Mouse (Mus musculus): ENCODE results near the gene Ttc23l.

- TF ChIP-seq CTCF (IDR thresholded peaks at IDR 0.05 in 2 of 3, conservative IDR thresholded peaks at IDR 0.05 in 1 of 3; ENCODE audit: control insufficient read depth in 1 of 3, insufficient read depth in 1 of 3, low read depth in 2 of 3, low read length in 3 of 3, poor library complexity in 1 of 3, severe bottlenecking in 1 of 3) (no peak), POLR2AphosphoS2 (IDR thresholded peaks at IDR 0.05; ENCODE audit: low read length) (no peak), EP300 (IDR thresholded peaks at IDR 0.05; ENCODE audit: low read depth in 1 of 2, low read length in 2 of 2) (no peak), GATA1 (IDR thresholded peaks at IDR 0.05; ENCODE audit: low read depth, low read length) (no peak), SMC3 (IDR thresholded peaks at IDR 0.05; ENCODE audit: low read depth, low read length) (no peak), CHD1 (IDR thresholded peaks at IDR 0.05; ENCODE audit: low read depth, low read length) (no peak), BHLHE40 (IDR thresholded peaks at IDR 0.05; ENCODE audit: borderline replicate concordance, low read depth, low read length) (no peak), POLR2AphosphoS5 (IDR thresholded peaks at IDR 0.05; ENCODE audit: borderline replicate concordance, low read depth, low read length) (no peak), TCF12 (IDR thresholded peaks at IDR 0.05; ENCODE audit: low read depth, low read length) (no peak), ELF1 (IDR thresholded peaks at IDR 0.05; ENCODE audit: low read depth, low read length) (no peak), POLR2A (IDR thresholded peaks at IDR 0.05; ENCODE audit: control insufficient read depth in 1 of 2, insufficient read depth in 1 of 2, low read depth in 1 of 2, low read length in 2 of 2, poor library complexity in 1 of 2) (no peak), MEF2A (IDR thresholded peaks at IDR 0.05; ENCODE audit: extremely low read depth, insufficient replicate concordance, low read depth, low read length, poor library complexity, severe bottlenecking) (no peak), TBP (IDR thresholded peaks at IDR 0.05; ENCODE audit: low read depth, low read length) (no peak)
These were observed 20.7 kb upstream of the Ttc23l start for GRCm38 (mm10) chr15:10579159-10579558.

All from MEL (cell line).